Mouse (Mus musculus) ZHBTc4 (cell line): ENCODE data around the gene Pold2.

ENCODE experiments used
- DNase-seq: peaks from one replicate; pipeline ENCODE4 v3.0.0-alpha.2; 2011; ENCODE audit warnings: low read depth, low spot score

Gene Pold2

GRCm38 (mm10) chr11:5877921-5878526, at the start of gene Pold2:
Gene Pold2 (minus strand): TSS chr11:5878292.
- DNase-seq, result peak; percentile 100

- peak; percentile 20 for DNase-seq
Observed at GRCm38 (mm10) chr11:5926696-5927220, 48.7 kb upstream of the Pold2 start.

DNA sequence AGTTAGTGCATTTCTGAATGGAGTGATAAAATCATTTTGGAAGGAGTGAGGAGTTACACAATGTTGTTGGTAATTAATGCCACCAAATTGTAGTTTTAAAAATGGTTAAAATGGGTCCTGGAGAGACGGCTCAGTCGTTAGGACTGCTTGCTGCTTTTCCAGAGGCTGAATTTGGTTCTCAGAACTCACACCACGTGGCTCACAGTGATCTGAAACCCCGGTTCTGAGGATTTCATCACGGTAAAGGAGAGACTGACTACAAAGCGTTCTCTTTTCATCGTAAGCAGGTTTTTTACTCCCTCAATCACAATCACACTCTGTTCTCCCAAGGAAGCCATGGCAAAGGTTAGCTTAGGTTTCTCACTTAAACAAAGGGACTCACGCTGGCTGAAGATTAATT, 46.6 kb upstream of the Pold2 start:
- DNase-seq, result no peak

DNA sequence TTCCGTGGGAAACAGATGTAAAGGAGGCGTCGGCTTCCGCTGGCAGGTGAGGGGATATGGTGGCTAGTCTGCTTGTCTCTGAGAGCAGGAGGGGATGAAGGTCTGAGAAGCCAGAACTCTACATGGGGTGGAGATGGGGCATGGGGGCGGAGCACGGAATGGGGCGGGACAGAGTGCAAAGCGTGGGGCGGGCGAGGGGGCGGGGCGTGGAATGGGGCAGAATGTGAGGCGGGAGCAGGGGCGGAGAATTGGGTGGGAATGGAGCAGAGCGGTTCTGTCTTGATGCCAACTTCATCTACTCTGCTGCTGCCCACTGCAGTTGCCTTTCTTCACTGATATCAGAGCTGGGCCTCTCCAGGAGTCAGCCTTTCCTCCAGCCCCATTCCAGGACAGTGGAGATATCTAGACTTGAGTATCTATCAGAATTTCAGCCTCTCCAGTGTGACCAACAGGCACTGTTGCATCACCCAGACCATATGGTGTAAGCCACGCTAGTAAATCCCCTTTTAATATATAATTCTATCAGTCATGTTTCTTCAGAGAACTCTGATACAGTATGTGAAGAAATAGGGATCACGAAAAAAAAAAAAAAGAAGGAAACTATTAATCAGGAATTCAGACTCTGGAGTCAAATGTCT, 42.4 kb upstream of the Pold2 start:
- DNase-seq, result peak; percentile 85

GRCm38 (mm10) chr11:5919606-5920005, 41.5 kb upstream of the Pold2 start:
- no peak for DNase-seq

DNA sequence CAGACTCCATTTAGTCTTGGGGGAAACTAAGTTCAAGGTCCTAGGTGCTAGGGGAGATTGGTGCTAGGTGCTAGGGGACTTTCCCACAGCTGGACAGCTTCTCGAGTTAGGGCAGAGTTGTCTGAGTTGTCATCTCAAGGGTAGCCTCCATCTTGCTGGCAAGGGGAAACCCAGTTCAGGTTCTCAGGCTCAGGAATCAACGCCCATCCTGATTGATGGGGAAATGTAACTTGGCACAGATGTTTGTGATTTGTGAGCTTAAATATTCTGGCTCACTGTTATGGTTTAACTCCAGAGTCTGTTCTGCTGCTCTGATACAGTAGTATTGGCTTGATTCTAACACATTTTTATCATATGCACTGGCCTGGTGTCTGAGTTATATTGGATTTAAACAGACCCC, 40.0 kb upstream of the Pold2 start:
- no peak for DNase-seq

- peak; percentile 73 for DNase-seq
Observed at GRCm38 (mm10) chr11:5916178-5916548, 38.1 kb upstream of the Pold2 start.

- DNase-seq, result no peak
Observed at GRCm38 (mm10) chr11:5915429-5916177, 37.5 kb upstream of the Pold2 start.

- DNase-seq, result no peak
Observed at GRCm38 (mm10) chr11:5914940-5915339, 36.8 kb upstream of the Pold2 start.

DNA sequence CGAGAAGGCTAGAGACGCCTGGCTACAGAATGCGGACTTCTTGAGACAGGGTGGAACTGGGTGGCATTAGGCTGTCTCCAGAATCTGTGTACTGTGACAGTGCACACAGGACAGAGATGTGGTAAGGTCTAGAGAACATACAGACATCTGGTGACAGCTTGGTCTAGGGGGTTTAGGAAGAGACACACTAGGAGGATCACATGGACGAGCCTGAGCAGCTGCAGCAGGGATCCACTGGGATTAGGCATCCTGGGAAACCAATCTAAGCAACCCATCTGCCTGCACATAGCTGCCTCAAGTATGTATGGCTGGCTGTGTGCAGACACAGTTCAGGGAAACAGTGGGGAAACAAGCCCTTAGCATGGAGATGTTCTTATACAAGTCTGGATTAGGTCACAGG, 35.8 kb upstream of the Pold2 start:
- no peak for DNase-seq

- no peak for DNase-seq
Observed at GRCm38 (mm10) chr11:5913256-5913655, 35.2 kb upstream of the Pold2 start.

DNA sequence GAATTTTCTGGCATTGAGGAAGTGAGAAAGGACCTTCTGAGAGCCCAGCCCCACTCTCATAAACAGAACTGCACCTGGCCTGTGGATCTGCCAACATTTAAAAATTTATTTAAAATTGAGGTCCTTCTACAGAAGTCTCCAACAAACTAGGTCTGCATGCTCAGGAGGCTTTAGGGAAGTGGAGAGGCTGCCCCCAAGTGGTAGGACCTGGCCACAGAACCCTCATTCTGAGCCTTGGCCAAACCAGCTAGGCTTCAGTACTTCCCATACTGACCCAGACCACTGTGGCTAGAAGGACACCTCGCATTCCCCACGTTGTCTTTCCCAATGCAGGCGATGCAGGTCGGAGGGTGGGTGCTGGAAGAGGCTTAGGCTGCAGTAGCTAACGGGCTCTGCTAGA, 34.5 kb upstream of the Pold2 start:
- peak; percentile 59 for DNase-seq

- DNase-seq, result no peak
Observed at GRCm38 (mm10) chr11:5908642-5909041, 30.6 kb upstream of the Pold2 start.

DNA sequence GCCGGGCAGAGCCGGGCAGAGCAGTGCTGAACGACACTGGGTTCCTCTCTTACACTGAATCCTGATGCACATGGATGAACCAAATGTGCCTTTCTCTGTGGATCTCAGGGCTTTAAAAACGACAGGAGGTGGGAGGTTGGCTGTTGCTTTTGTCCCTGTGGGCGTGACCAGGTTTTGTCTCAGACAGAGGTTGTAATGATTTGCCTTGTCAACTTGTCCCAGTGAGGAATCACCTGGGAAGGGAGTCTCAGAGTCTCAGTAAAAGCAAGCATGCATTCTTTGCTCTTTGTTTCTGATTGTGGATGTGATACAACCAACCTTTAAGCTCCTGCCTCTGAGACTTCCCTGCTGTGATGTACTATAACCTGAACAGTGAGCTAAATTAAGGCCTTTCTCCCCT, 29.0 kb upstream of the Pold2 start:
- DNase-seq, result peak; percentile 54

- DNase-seq, result peak; percentile 52
Observed at GRCm38 (mm10) chr11:5905778-5906518, 27.9 kb upstream of the Pold2 start.

DNA sequence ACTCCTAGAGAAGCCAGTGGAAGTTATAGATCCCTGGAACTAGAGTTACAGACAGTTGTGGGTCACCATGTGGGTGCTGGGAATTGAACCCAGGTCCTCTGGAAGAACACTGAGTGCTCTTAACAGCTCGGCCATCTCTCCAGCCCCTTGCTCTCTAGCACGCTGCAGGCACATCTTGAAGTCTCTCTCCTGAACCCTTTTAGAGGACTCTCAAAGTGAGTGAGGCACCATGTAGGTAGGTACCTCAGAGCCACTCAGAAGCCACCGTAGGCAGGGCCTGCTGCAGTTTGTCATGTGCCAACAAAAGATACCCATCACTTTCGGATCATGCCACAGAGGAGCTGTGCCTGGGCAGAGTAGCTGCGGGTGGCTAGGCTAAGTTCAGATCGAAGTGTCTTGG, 26.8 kb upstream of the Pold2 start:
- no peak for DNase-seq

DNA sequence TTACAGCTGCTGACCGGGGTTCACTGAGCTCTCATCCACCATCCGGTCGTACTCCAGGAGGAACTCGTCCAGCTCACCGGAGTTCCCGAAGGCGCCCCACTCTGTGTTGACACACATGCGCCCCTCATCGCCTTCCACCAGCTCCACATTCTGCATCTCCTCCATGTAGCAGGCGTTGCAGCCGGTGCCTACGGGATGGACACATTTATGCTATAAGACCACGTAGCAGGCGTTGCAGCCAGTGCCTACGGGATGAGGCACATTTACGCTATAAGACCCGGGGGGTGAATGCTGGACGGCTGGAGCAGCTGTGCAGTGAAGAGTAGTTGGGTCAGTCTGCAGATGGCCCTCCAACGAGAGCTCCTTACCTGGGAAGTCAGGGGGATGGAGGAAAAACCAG, 26.3 kb upstream of the Pold2 start:
- no peak for DNase-seq

GRCm38 (mm10) chr11:5903844-5904243, 25.8 kb upstream of the Pold2 start:
- no peak for DNase-seq

GRCm38 (mm10) chr11:5902390-5902789, 24.3 kb upstream of the Pold2 start:
- no peak for DNase-seq

- peak; percentile 88 for DNase-seq
Observed at GRCm38 (mm10) chr11:5901950-5902349, 23.9 kb upstream of the Pold2 start.

GRCm38 (mm10) chr11:5901320-5901719, 23.2 kb upstream of the Pold2 start:
- DNase-seq, result peak; percentile 19

GRCm38 (mm10) chr11:5899286-5899685, 21.2 kb upstream of the Pold2 start:
- DNase-seq, result no peak
